Mouse (Mus musculus) A20 (cell line): Measurements from ENCODE around the gene Vcl.

Source experiments
- DNase-seq: peaks from one replicate; pipeline ENCODE4 v3.0.0-alpha.2; 2011; ENCODE audit warnings: low read depth, low spot score

Vcl gene

GRCm38 (mm10) chr14:20938860-20939259, 9.7 kb downstream of the Vcl start:
- peak; percentile 10 for DNase-seq

- DNase-seq: no peak
Measured at GRCm38 (mm10) chr14:20945296-20945695, 16.1 kb downstream of the Vcl start.

GRCm38 (mm10) chr14:20956021-20956420, 26.8 kb downstream of the Vcl start:
- no peak for DNase-seq

GRCm38 (mm10) chr14:20958971-20959370, 29.8 kb downstream of the Vcl start:
- DNase-seq: no peak

- DNase-seq: no peak
Measured at GRCm38 (mm10) chr14:20962466-20962865, 33.3 kb downstream of the Vcl start.

- no peak for DNase-seq
Measured at GRCm38 (mm10) chr14:20962906-20963305, 33.7 kb downstream of the Vcl start.

GRCm38 (mm10) chr14:20963863-20964262, 34.7 kb downstream of the Vcl start:
- no peak for DNase-seq

GRCm38 (mm10) chr14:20964285-20964684, 35.1 kb downstream of the Vcl start:
- DNase-seq: no peak

- DNase-seq: no peak
Measured at GRCm38 (mm10) chr14:20966959-20967670, 37.9 kb downstream of the Vcl start.

GRCm38 (mm10) chr14:20969066-20969465, 39.9 kb downstream of the Vcl start:
- no peak for DNase-seq

GRCm38 (mm10) chr14:20970389-20970788, 41.2 kb downstream of the Vcl start:
- no peak for DNase-seq

GRCm38 (mm10) chr14:20970927-20971326, 41.7 kb downstream of the Vcl start:
- DNase-seq: no peak

- no peak for DNase-seq
Measured at GRCm38 (mm10) chr14:20973821-20974220, 44.6 kb downstream of the Vcl start.

- no peak for DNase-seq
Measured at GRCm38 (mm10) chr14:20976741-20977140, 47.5 kb downstream of the Vcl start.

- no peak for DNase-seq
Measured at GRCm38 (mm10) chr14:20977726-20978125, 48.5 kb downstream of the Vcl start.

- no peak for DNase-seq
Measured at GRCm38 (mm10) chr14:20983832-20984231, 54.6 kb downstream of the Vcl start.

GRCm38 (mm10) chr14:20985482-20985881, 56.3 kb downstream of the Vcl start:
- peak; percentile 15 for DNase-seq

- DNase-seq: no peak
Measured at GRCm38 (mm10) chr14:20991492-20991891, 62.3 kb downstream of the Vcl start.

GRCm38 (mm10) chr14:20993067-20993691, 64.0 kb downstream of the Vcl start:
- peak; percentile 47 for DNase-seq

GRCm38 (mm10) chr14:20994475-20994874, 65.3 kb downstream of the Vcl start:
- no peak for DNase-seq

GRCm38 (mm10) chr14:20995497-20995896, 66.3 kb downstream of the Vcl start:
- DNase-seq: no peak

GRCm38 (mm10) chr14:20996361-20996760, 67.2 kb downstream of the Vcl start:
- no peak for DNase-seq

GRCm38 (mm10) chr14:20997548-20997947, 68.3 kb downstream of the Vcl start:
- no peak for DNase-seq
